Mouse (Mus musculus) G1E (cell line): Measurements from ENCODE around the gene Ccdc28a. TPM values are rescaled to one million over a fixed set of nuclear protein-coding genes. Genes with fewer than 3 reads are reported as not detected.

ENCODE experiments used
- ATAC-seq: 2 replicates; pipeline ENCODE4 v1.8.0; 2016; ENCODE audit warnings: mild to moderate bottlenecking; ENCODE audit not compliant: insufficient number of reproducible peaks, poor library complexity, low FRiP score, severe bottlenecking; ENCODE audit errors: extremely low read depth
- DNase-seq: peaks from one replicate; pipeline ENCODE4 v3.0.0; 2012; ENCODE audit warnings: low spot score
- H3K27me3 ChIP-seq: 2 replicates; pipeline ENCODE4 v1.6.1; 2012; ENCODE audit warnings: mild to moderate bottlenecking, low read length, inconsistent platforms; ENCODE audit not compliant: insufficient read depth
- H3K36me3 ChIP-seq: replicated peaks from 2 replicates; pipeline ENCODE3; 2012; ENCODE audit warnings: mild to moderate bottlenecking, inconsistent platforms
- H3K4me1 ChIP-seq: 2 replicates; pipeline ENCODE4 v1.6.1; 2012; ENCODE audit warnings: low read depth, low read length, inconsistent platforms, mixed read lengths; ENCODE audit not compliant: insufficient read depth
- H3K4me3 ChIP-seq: 2 replicates; pipeline ENCODE4 v1.5.1; 2012; ENCODE audit warnings: low read depth, mild to moderate bottlenecking, inconsistent platforms, low read length, moderate library complexity, mixed read lengths
- H3K9me3 ChIP-seq: replicated peaks from 2 replicates; pipeline ENCODE4 v1.6.1; 2012; ENCODE audit warnings: inconsistent platforms
- CTCF ChIP-seq: IDR thresholded peaks from 2 replicates; pipeline ENCODE4 v1.5.1; 2012; ENCODE audit warnings: low read depth, low read length, inconsistent platforms, mixed read lengths
- GATA1 ChIP-seq: IDR thresholded peaks from 2 replicates; pipeline ENCODE4 v1.6.1; 2012; ENCODE audit warnings: borderline replicate concordance, low read length, inconsistent platforms, mixed read lengths
- GATA2 ChIP-seq: IDR thresholded peaks from 2 replicates; pipeline ENCODE4 v1.6.1; 2012; ENCODE audit warnings: low read depth, low read length, inconsistent platforms, borderline replicate concordance
- POLR2AphosphoS5 ChIP-seq: IDR thresholded peaks from 2 replicates; pipeline ENCODE4 v1.6.1; 2012; ENCODE audit warnings: low read depth, low read length, inconsistent platforms; ENCODE audit not compliant: insufficient replicate concordance
- TAL1 ChIP-seq: conservative IDR thresholded peaks from 2 replicates; pipeline ENCODE4 v1.6.1; 2012; ENCODE audit warnings: low read depth, low read length, inconsistent platforms, mixed read lengths
- polyA plus RNA-seq: library from polyadenylated mRNA; stranded (reverse); fragments of >175 nt; gene quantifications from 2 replicates; pipeline ENCODE4 v1.2.3, GENCODE M21; 2012
- total RNA-seq, 2 experiments: library from RNA; stranded (forward) in 1 of 2; stranded (reverse) in 1 of 2; fragments of 200-1000 nt in 1 of 2; fragments of >200 nt in 1 of 2; fragmentation: Nextera tagmentation in 1 of 2; gene quantifications; 2 replicates each; pipeline ENCODE4 v1.2.3; 2014 to 2017

Ccdc28a gene
- total and polyA plus RNA-seq, 3 experiments, result 0.81 to 22.3 (median 18.6) TPM

DNA sequence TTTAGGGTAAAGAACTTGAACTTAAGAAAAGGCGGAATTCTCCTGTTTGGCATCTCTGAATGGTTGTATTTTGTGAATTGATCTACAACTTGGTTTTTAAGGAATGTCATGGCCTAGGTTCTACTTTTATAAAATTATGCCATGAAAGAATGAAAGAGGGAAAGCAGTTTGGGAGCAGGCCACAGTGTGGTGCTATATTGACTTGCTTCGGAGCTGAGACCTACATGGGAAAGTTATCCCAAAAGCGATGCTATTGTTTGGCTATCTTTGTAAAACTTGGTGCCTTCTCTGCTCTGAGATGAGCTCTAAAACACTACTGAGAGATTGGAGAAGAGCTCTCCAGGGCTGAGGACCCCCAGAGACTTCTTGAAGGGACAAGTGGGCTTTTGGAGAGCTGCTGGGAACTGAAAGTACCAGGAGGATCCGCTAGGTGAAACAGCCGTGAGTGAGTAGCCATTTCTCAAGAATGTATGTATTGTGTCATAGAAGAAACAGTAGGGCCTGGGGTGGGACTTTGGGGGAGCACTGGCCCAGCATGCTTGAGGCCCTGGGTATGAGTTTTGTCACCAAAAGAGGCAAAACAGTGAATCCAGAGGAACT, 1.6 kb upstream of the Ccdc28a start:
- ATAC-seq, result no peak
- Histone ChIP-seq H3K36me3 (no peaks in the 10 kb centered on the region), H3K4me3 (no peak overlapping the region), H3K4me1 (peaks cover 19% of the 10 kb centered on the region), H3K9me3 (no peaks in the 10 kb centered on the region), H3K27me3 (no peaks in the 10 kb centered on the region)
- no peak for DNase-seq
- TF ChIP-seq POLR2AphosphoS5, result no peak
- no peak for TF ChIP-seq GATA2
- TF ChIP-seq GATA1, result no peak
- TF ChIP-seq CTCF, result no peak
- no peak for TF ChIP-seq TAL1

- no peak for DNase-seq
- TF ChIP-seq GATA2, result no peak
- no peak for TF ChIP-seq TAL1
- TF ChIP-seq POLR2AphosphoS5, result no peak
- TF ChIP-seq CTCF, result no peak
- no peak for TF ChIP-seq GATA1
- Histone ChIP-seq H3K27me3 (no peaks in the 10 kb centered on the region), H3K9me3 (no peaks in the 10 kb centered on the region), H3K36me3 (no peaks in the 10 kb centered on the region), H3K4me1 (peaks cover 19% of the 10 kb centered on the region), H3K4me3 (peak overlapping the region; percentile 81)
- ATAC-seq, result no peak
Measured at GRCm38 (mm10) chr10:18235402-18235747, 577 bp upstream of the Ccdc28a start.

GRCm38 (mm10) chr10:18233891-18234290, 907 bp downstream of the Ccdc28a start:
- DNase-seq (no peak), ATAC-seq (no peak)
- Histone ChIP-seq H3K36me3 (no peaks in the 10 kb centered on the region), H3K4me3 (no peak overlapping the region; the same call in 1 of the 2 replicates), H3K9me3 (no peaks in the 10 kb centered on the region), H3K4me1 (peaks cover 19% of the 10 kb centered on the region), H3K27me3 (no peaks in the 10 kb centered on the region)
- TF ChIP-seq GATA2, result no peak
- no peak for TF ChIP-seq GATA1
- TF ChIP-seq CTCF, result no peak
- TF ChIP-seq POLR2AphosphoS5, result no peak
- TF ChIP-seq TAL1, result no peak

- TF ChIP-seq POLR2AphosphoS5 (no peak), GATA1 (no peak), GATA2 (no peak)
- no peaks in the 10 kb centered on the region for H3K4me1 ChIP-seq
- H3K4me3 ChIP-seq, result no peak overlapping the region
- no peak for DNase-seq
- ATAC-seq, result no peak
- H3K9me3 ChIP-seq, result no peaks in the 10 kb centered on the region
- no peaks in the 10 kb centered on the region for H3K36me3 ChIP-seq
- H3K27me3 ChIP-seq, result no peaks in the 10 kb centered on the region
Measured at GRCm38 (mm10) chr10:18224386-18224785, 10.4 kb downstream of the Ccdc28a start.

DNA sequence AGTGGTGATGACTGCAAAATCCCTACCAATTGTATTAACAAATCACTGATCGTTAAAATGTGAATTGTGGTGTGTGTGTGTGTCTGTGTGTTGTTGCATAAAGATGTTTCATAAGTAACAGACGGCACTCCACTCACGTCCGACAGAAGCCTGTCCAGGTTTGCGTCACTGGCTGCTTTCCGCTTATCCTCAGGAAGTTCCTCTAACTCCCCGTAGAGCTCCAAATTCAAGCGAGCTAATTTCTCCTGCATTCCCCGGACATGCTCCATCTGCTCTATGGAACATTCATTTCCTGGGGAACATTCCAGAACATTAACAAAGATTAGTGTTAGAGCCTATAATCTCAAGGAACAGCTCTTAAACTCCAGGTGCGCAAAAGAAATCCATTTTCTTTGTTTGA, 15.4 kb downstream of the Ccdc28a start:
- H3K4me1 ChIP-seq, result no peaks in the 10 kb centered on the region
- H3K27me3 ChIP-seq, result no peaks in the 10 kb centered on the region
- H3K4me3 ChIP-seq, result no peak overlapping the region
- DNase-seq, result no peak
- no peak for TF ChIP-seq GATA1
- no peak for TF ChIP-seq GATA2
- TF ChIP-seq POLR2AphosphoS5, result no peak
- no peak for TF ChIP-seq CTCF
- no peak for TF ChIP-seq TAL1
- H3K36me3 ChIP-seq, result no peaks in the 10 kb centered on the region
- no peak for ATAC-seq
- no peaks in the 10 kb centered on the region for H3K9me3 ChIP-seq

GRCm38 (mm10) chr10:18214124-18214523, 20.7 kb downstream of the Ccdc28a start:
- no peaks in the 10 kb centered on the region for H3K9me3 ChIP-seq
- H3K27me3 ChIP-seq, result no peaks in the 10 kb centered on the region; the same call in 1 of the 2 replicates
- TF ChIP-seq TAL1, result no peak
- no peak for TF ChIP-seq GATA1
- TF ChIP-seq POLR2AphosphoS5, result no peak
- TF ChIP-seq CTCF, result no peak
- ATAC-seq, result no peak
- DNase-seq, result no peak
- no peaks in the 10 kb centered on the region for H3K36me3 ChIP-seq
- H3K4me1 ChIP-seq, result peaks cover 5% of the 10 kb centered on the region
- no peak overlapping the region for H3K4me3 ChIP-seq

GRCm38 (mm10) chr10:18213373-18213772, 21.4 kb downstream of the Ccdc28a start:
- H3K27me3 ChIP-seq, result no peaks in the 10 kb centered on the region; the same call in none of the 2 replicates
- H3K36me3 ChIP-seq, result no peaks in the 10 kb centered on the region
- no peak for TF ChIP-seq GATA1
- no peak for TF ChIP-seq GATA2
- TF ChIP-seq POLR2AphosphoS5, result no peak
- TF ChIP-seq TAL1, result no peak
- no peak for TF ChIP-seq CTCF
- H3K4me1 ChIP-seq, result peaks cover 5% of the 10 kb centered on the region
- ATAC-seq, result no peak
- DNase-seq, result no peak
- no peak overlapping the region for H3K4me3 ChIP-seq
- H3K9me3 ChIP-seq, result no peaks in the 10 kb centered on the region
